Mouse (Mus musculus) hindbrain, embryonic 14.5 days (tissue): ENCODE results near the gene Grm8. TPM values are rescaled to one million over a fixed set of nuclear protein-coding genes. Genes with fewer than 3 reads are reported as not detected.
A peak's percentile ranks its signal among the peaks of the same experiment; 100 is the strongest.

Experiments used
- ATAC-seq: fragments of 200-750 bp; cut with Nextera tagmentation; 2 replicates; pipeline ENCODE4 v1.8.0; 2017; ENCODE audit warnings: moderate number of reproducible peaks, mild to moderate bottlenecking, moderate TSS enrichment, moderate library complexity; ENCODE audit not compliant: low FRiP score
- DNase-seq: peaks from one replicate; pipeline ENCODE4 v3.0.0-alpha.2; 2015; ENCODE audit warnings: low spot score
- H3K27ac ChIP-seq: fragments of 300-500 bp; sonication (generic); 2 replicates; pipeline ENCODE4 v1.5.1; 2014; ENCODE audit warnings: mild to moderate bottlenecking, moderate library complexity
- H3K27me3 ChIP-seq: fragments of 300-500 bp; sonication (generic); 2 replicates; pipeline ENCODE4 v1.6.1; 2014; ENCODE audit warnings: mild to moderate bottlenecking, low read length, mixed read lengths; ENCODE audit not compliant: control insufficient read depth, insufficient read depth
- H3K36me3 ChIP-seq: fragments of 300-500 bp; sonication (generic); replicated peaks from 2 replicates; pipeline ENCODE4 v1.6.1; 2014; ENCODE audit not compliant: control insufficient read depth, insufficient read depth
- H3K4me1 ChIP-seq: fragments of 300-500 bp; sonication (generic); replicated peaks from 2 replicates; pipeline ENCODE4 v1.6.1; 2014; ENCODE audit warnings: antibody characterized with exemption, low read length, mixed read lengths; ENCODE audit not compliant: control insufficient read depth, insufficient read depth
- H3K4me2 ChIP-seq: fragments of 300-500 bp; sonication (generic); replicated peaks from 2 replicates; pipeline ENCODE4 v1.6.1; 2014; ENCODE audit warnings: mild to moderate bottlenecking, moderate library complexity
- H3K4me3 ChIP-seq: fragments of 300-500 bp; sonication (generic); replicated peaks from 2 replicates; pipeline ENCODE4 v1.5.1; 2014; ENCODE audit warnings: mild to moderate bottlenecking, low read length
- H3K9ac ChIP-seq: fragments of 300-500 bp; sonication (generic); 2 replicates; pipeline ENCODE4 v1.6.1; 2014
- H3K9me3 ChIP-seq: fragments of 300-500 bp; sonication (generic); 2 replicates; pipeline ENCODE4 v1.6.1; 2016; ENCODE audit warnings: low read length; ENCODE audit not compliant: control insufficient read depth
- WGBS: fragments of 180-500 bp; shearing (Covaris S2); extraction: QIAGEN DNeasy Blood & Tissue Kit; methylation state at CpG from one replicate; pipeline ENCODE4 v1.1.7; 2014; 5-methylcytosine and 5-hydroxymethylcytosine counted together
- polyA plus RNA-seq: library from polyadenylated mRNA; unstranded; fragments of >200 nt; fragmentation: Nextera tagmentation; extraction: Ambion mirVana; gene quantifications from 2 replicates; pipeline ENCODE4 v1.2.1, GENCODE M21; 2014

Grm8 gene
- polyA plus RNA-seq, 1 experiment from 2014 or later, result 11.8 TPM

GRCm38 (mm10) chr6:28132056-28132455, 2.9 kb downstream of the Grm8 start:
- 7% methylated on average over 4 of the region's 4 CpGs for WGBS
- Histone ChIP-seq H3K9ac (peak overlapping the region; percentile 68; the same call in 1 of the 2 replicates), H3K4me3 (peak overlapping the region; percentile 48), H3K27ac (no peak overlapping the region), H3K36me3 (no peaks in the 10 kb centered on the region), H3K4me2 (peak overlapping the region; percentile 92), H3K4me1 (peaks cover 14% of the 10 kb centered on the region; the same call in 1 of the 2 replicates), H3K9me3 (no peaks in the 10 kb centered on the region), H3K27me3 (peaks cover 26% of the 10 kb centered on the region)
- ATAC-seq (no peak), DNase-seq (peak; percentile 42)

- H3K4me2 ChIP-seq, result no peak overlapping the region
- no peaks in the 10 kb centered on the region for H3K36me3 ChIP-seq
- DNase-seq (no peak), ATAC-seq (no peak)
- peaks cover 10% of the 10 kb centered on the region; the same call in 1 of the 2 replicates for H3K4me1 ChIP-seq
- H3K9ac ChIP-seq, result no peak overlapping the region
- no peaks in the 10 kb centered on the region for H3K9me3 ChIP-seq
- H3K4me3 ChIP-seq, result no peak overlapping the region
- no peak overlapping the region for H3K27ac ChIP-seq
- peaks cover 25% of the 10 kb centered on the region for H3K27me3 ChIP-seq
- WGBS, result 95% methylated on average over 4 of the region's 4 CpGs
These were observed 6.1 kb downstream of the Grm8 start for GRCm38 (mm10) chr6:28128871-28129270.

DNA sequence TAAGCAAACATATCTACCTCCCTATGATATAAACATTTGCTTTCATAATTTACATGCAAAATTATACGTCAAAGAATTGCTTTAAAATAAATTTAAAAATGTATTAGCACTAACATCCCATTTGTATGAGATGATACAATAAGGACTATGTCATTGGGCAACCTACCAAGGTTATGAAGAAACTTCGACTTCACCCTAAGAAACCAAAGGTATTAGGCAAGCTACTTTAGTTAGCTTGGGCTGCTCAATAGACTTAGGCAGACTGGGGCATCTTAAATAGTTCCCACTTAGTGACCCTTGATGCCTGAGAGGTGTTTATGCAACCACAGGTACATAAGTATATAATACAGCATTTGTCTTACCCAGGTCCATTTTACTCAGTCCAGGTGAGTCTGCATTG, 19.5 kb downstream of the Grm8 start:
- Histone ChIP-seq H3K36me3 (no peaks in the 10 kb centered on the region), H3K4me1 (0 out of 2 replicates have a peak, but pooled peaks cover 5% of the 10 kb centered on the region), H3K9ac (no peak overlapping the region), H3K27me3 (no peaks in the 10 kb centered on the region), H3K4me3 (no peak overlapping the region), H3K4me2 (no peak overlapping the region), H3K9me3 (no peaks in the 10 kb centered on the region), H3K27ac (no peak overlapping the region)
- ATAC-seq (no peak), DNase-seq (no peak)
- WGBS, result 91% methylated on average over 2 of the region's 2 CpGs

DNA sequence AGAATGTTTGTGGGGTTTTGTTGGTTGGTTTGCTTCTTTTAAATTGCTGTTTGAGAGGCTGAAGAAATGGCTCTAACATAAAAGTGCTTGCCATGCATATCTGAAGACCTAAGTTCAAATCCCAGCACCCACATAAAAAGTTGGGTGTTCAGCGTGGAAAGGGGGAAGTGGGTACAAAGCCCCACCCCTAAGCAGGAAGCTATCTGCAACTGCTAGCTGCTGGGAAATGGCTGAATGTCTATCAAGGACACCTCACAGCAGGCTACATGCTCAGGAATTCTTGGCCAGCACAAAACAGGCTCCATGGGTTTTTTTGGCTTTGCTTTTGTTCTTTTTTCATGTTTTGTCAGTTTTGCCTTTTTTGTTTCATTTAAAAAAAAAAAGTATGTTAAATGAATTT, 20.1 kb downstream of the Grm8 start:
- no peak overlapping the region for H3K27ac ChIP-seq
- DNase-seq, result no peak
- no peak overlapping the region for H3K9ac ChIP-seq
- H3K27me3 ChIP-seq, result no peaks in the 10 kb centered on the region
- H3K9me3 ChIP-seq, result no peaks in the 10 kb centered on the region
- WGBS, result 81% methylated on average over 1 of the region's 1 CpGs
- H3K4me3 ChIP-seq, result no peak overlapping the region
- no peak overlapping the region for H3K4me2 ChIP-seq
- no peaks in the 10 kb centered on the region for H3K36me3 ChIP-seq
- 0 out of 2 replicates have a peak, but pooled peaks cover 5% of the 10 kb centered on the region for H3K4me1 ChIP-seq
- ATAC-seq, result no peak

- 92% methylated on average over 8 of the region's 8 CpGs for WGBS
These were observed 23.4 kb downstream of the Grm8 start for GRCm38 (mm10) chr6:28111551-28111950.

DNA sequence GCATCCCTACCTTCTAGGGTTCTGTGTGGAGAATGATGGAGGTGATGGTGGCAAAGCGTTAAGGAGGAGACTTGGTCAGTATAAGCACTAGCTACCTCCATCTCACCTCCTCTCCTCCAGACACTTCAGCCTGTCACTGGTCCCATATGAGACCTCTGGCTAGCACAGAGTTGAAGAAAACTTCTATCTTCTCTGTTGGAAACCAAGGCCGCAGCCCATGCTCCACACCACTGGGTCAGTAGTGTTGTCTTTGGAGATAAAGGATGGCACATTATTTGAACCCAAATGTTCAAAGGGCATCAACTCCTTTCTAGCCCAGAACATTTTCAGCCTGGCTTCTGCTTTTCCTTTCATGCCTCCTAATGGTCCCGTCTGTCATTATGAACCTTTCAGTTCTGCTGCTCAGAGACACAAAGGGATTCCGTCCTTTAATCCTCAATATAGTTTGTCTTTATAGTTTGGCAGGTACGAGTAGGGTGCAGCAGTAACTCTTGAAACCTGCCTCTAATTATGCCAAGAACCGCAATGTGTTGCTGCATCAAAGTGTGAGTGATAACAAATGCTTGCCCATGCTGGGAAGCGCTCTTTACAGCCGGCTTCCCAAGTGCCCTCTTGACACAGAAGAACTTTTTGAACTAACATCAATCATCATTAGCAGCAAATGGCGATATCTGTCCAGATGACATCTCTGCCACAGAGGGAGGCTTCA, 32.2 kb downstream of the Grm8 start:
- Histone ChIP-seq H3K27me3 (no peaks in the 10 kb centered on the region), H3K9me3 (no peaks in the 10 kb centered on the region), H3K27ac (no peak overlapping the region), H3K9ac (no peak overlapping the region), H3K4me2 (no peak overlapping the region), H3K4me1 (no peaks in the 10 kb centered on the region), H3K36me3 (no peaks in the 10 kb centered on the region), H3K4me3 (no peak overlapping the region)
- 41% methylated on average over 9 of the region's 9 CpGs for WGBS
- DNase-seq, result no peak
- ATAC-seq, result no peak

More at GRCm38 (mm10) chr6:28111551-28111950, 23.4 kb downstream of the Grm8 start:
- H3K9ac ChIP-seq, result no peak overlapping the region
- ATAC-seq (no peak), DNase-seq (no peak)
- H3K27ac ChIP-seq, result no peak overlapping the region
- no peaks in the 10 kb centered on the region for H3K27me3 ChIP-seq
- H3K36me3 ChIP-seq, result no peaks in the 10 kb centered on the region
- H3K4me2 ChIP-seq, result no peak overlapping the region
- no peak overlapping the region for H3K4me3 ChIP-seq
- H3K4me1 ChIP-seq, result no peaks in the 10 kb centered on the region
- no peaks in the 10 kb centered on the region for H3K9me3 ChIP-seq

- DNase-seq (no peak), ATAC-seq (no peak)
- Histone ChIP-seq H3K4me3 (no peak overlapping the region), H3K9me3 (no peaks in the 10 kb centered on the region), H3K4me2 (no peak overlapping the region), H3K4me1 (no peaks in the 10 kb centered on the region), H3K9ac (no peak overlapping the region), H3K36me3 (no peaks in the 10 kb centered on the region), H3K27ac (no peak overlapping the region), H3K27me3 (no peaks in the 10 kb centered on the region)
- 89% methylated on average over 3 of the region's 3 CpGs for WGBS
These were observed 35.0 kb downstream of the Grm8 start for GRCm38 (mm10) chr6:28100001-28100400.

GRCm38 (mm10) chr6:28092511-28092910, 42.5 kb downstream of the Grm8 start:
- ATAC-seq (no peak), DNase-seq (no peak)
- 90% methylated on average over 6 of the region's 6 CpGs for WGBS
- no peaks in the 10 kb centered on the region for H3K27me3 ChIP-seq
- H3K27ac ChIP-seq, result no peak overlapping the region
- no peaks in the 10 kb centered on the region for H3K36me3 ChIP-seq
- no peak overlapping the region for H3K9ac ChIP-seq
- no peaks in the 10 kb centered on the region for H3K4me1 ChIP-seq
- H3K9me3 ChIP-seq, result no peaks in the 10 kb centered on the region
- no peak overlapping the region for H3K4me3 ChIP-seq
- no peak overlapping the region for H3K4me2 ChIP-seq

- ATAC-seq (no peak), DNase-seq (no peak)
- no peaks in the 10 kb centered on the region for H3K4me1 ChIP-seq
- 87% methylated on average over 3 of the region's 3 CpGs for WGBS
- no peaks in the 10 kb centered on the region for H3K36me3 ChIP-seq
- no peak overlapping the region for H3K4me3 ChIP-seq
- H3K4me2 ChIP-seq, result no peak overlapping the region
- H3K9me3 ChIP-seq, result no peaks in the 10 kb centered on the region
- no peaks in the 10 kb centered on the region for H3K27me3 ChIP-seq
- H3K27ac ChIP-seq, result no peak overlapping the region
- H3K9ac ChIP-seq, result no peak overlapping the region
These were observed 43.1 kb downstream of the Grm8 start for GRCm38 (mm10) chr6:28091836-28092235.

DNA sequence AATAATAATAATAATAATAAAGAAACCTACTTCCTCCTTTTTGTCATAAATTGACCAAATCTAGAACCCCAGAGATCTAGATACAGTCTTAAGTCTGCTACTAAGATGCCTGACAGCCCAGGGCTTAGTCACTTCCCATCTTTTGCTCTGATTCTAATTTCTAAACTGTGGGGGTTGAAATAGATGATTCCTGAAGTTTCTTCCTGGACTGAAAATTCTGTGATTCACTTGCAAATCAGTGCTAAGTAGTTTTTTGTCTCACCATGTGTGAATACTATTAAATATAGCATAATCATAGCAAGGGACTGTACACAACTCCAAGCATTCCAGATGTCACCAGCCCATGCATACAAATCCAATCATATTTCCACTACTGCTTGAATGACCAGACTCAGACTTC, 44.0 kb downstream of the Grm8 start:
- no peaks in the 10 kb centered on the region for H3K27me3 ChIP-seq
- ATAC-seq (no peak), DNase-seq (no peak)
- H3K4me1 ChIP-seq, result no peaks in the 10 kb centered on the region
- H3K4me2 ChIP-seq, result no peak overlapping the region
- no peak overlapping the region for H3K4me3 ChIP-seq
- H3K27ac ChIP-seq, result no peak overlapping the region
- no peak overlapping the region for H3K9ac ChIP-seq
- H3K36me3 ChIP-seq, result no peaks in the 10 kb centered on the region
- H3K9me3 ChIP-seq, result no peaks in the 10 kb centered on the region
